Mouse (Mus musculus) lung, postnatal 36 days (tissue): Measurements from ENCODE around the gene Trp63.

ENCODE experiments used
- DNase-seq: peaks from one replicate; pipeline ENCODE4 v3.0.0; 2022; ENCODE audit warnings: mixed read lengths

Gene Trp63

DNA sequence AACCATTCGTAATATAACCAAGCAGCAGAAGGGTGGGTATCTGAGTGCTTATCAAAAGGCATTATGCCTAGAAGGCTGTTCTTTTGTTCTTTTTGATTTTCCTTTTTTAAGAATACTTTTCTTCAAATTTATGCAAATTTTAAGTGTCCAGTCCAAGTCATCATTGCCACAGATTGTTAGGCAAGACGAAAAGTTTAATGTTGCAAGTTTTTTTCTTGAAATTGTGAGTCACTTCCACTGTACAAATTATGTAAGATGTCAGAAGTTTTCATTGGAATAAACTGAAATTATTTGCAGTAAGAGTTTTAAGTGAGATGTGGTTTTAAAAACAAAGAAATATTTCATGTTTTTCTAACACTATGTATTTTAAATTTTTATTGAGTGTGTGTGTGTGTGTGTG, 100.7 kb downstream of the Trp63 start:
- DNase-seq = no peak

GRCm38 (mm10) chr16:25786457-25786856, 102.9 kb downstream of the Trp63 start:
- no peak for DNase-seq

DNA sequence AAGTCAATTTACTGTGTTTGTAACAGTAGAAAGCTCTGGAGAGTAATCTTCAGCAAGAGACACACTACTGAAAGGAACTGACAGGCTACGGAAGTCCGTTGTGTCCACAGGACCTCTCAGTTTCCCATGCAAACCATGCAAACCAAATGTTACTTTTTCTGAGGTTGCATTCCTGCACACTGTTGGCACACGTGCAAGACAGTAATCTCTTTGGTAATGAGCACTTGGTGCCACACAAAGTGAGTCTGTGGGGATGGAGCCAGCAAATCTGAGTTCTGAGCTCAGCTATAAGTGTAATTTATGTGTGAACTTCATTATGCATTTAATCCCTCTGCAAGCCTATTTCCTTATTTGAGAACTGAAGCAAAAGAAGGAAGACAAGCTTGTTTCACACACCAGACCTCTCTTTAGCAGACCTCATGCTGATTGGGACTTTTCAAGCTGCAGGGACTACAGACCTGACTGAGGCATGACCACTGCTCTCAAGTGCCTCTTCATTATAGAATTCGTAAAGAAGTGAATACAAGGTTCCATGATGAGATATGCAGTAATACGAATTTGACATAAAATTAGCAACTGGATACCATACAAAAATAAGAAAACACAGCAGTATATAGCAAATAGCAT, 109.2 kb downstream of the Trp63 start:
- no peak for DNase-seq

- DNase-seq = no peak
Observed at GRCm38 (mm10) chr16:25797732-25798294, 114.2 kb downstream of the Trp63 start.

DNA sequence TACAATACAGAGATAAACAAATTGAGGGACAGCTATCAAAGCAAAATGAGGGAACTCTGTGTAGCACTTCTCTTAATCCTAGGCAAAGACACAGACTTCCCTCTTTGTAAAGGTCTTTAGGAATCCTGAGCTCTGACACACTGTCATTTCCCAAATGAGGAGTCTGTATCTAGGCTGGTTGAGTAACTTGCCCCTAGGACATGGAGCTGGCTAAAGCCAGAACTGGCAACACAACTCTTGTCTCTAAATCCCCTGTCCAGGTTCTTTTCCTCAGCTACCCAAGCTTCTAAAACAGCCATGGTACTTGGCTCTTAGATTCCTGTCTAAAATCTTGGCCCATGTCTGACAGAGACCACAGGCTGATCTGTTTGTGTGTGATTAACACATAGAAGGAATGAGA, 116.1 kb downstream of the Trp63 start:
- no peak for DNase-seq

GRCm38 (mm10) chr16:25804955-25805354, 121.4 kb downstream of the Trp63 start:
- peak; percentile 39 for DNase-seq

- peak; percentile 35 for DNase-seq
Observed at GRCm38 (mm10) chr16:25807116-25807515, 123.6 kb downstream of the Trp63 start.

GRCm38 (mm10) chr16:25817753-25818624, 134.4 kb downstream of the Trp63 start:
- no peak for DNase-seq

GRCm38 (mm10) chr16:25826016-25826415, 142.5 kb downstream of the Trp63 start:
- no peak for DNase-seq

DNA sequence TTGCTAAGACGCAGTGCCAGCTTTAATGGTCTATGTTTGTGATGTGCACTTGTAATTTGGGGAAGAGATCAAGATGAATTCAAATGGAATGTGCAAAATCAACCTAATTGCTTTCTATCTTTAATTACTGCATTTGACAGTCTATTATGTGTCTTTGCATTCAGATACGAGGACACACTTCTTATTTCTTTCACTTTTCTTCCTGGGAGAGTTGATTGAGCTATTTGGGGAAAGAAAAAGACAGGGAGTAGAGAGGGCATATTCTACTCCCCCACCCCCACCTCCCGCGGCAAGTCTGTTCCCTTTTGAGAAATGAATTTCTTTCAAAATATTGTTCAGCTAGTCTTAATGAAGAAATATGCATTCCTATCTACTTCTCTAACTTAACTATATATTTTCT, 149.0 kb downstream of the Trp63 start:
- DNase-seq = no peak

GRCm38 (mm10) chr16:25835301-25835700, 151.7 kb downstream of the Trp63 start:
- DNase-seq = no peak

DNA sequence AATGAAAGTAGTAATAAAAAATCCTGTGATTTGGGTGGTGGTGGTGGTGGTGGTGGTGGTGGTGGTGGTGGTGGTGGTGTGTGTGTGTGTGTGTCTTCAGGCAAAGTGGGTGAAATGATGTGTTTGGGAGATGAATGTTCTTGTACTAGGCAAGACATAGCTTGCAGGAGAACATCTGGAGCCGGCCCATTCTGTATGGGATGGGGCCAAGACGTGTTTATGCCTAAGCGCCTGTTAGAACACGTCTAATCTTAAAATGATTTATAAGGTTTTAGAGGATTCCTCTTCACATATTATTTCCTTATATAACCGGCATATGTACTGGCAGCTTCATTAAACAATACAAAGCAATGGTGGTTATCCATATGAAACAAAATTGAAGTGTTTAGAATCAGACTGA, 152.2 kb downstream of the Trp63 start:
- peak; percentile 3 for DNase-seq

GRCm38 (mm10) chr16:25842996-25843395, 159.4 kb downstream of the Trp63 start:
- no peak for DNase-seq

GRCm38 (mm10) chr16:25843625-25844024, 160.1 kb downstream of the Trp63 start:
- no peak for DNase-seq

- DNase-seq = no peak
Observed at GRCm38 (mm10) chr16:25846611-25847010, 163.0 kb downstream of the Trp63 start.

DNA sequence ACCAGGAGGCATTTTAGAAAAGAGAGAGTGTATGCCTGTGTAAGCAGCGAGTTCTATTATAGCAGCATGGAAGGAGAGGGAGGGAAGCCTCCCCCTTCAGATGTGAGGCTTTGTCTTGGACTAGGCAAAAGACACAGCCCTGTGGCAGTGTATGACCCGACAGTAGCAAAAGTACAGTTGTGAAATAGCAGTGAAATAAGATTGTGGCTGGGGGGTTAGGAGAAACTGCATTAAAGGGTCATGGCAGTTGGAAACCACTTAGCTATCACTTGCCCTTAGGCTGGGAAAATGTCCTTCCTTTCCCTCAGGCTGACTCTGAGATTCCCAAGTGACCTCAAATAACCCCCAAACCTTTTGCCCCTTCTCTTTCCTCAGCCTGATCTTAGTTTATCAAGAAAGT, 164.9 kb downstream of the Trp63 start:
- no peak for DNase-seq

GRCm38 (mm10) chr16:25849593-25850464, 166.3 kb downstream of the Trp63 start:
- peak; percentile 20 for DNase-seq

GRCm38 (mm10) chr16:25860731-25861505, 177.4 kb downstream of the Trp63 start:
- DNase-seq = peak; percentile 65

- DNase-seq = peak; percentile 30
Observed at GRCm38 (mm10) chr16:25865096-25865869, 181.7 kb downstream of the Trp63 start.

DNA sequence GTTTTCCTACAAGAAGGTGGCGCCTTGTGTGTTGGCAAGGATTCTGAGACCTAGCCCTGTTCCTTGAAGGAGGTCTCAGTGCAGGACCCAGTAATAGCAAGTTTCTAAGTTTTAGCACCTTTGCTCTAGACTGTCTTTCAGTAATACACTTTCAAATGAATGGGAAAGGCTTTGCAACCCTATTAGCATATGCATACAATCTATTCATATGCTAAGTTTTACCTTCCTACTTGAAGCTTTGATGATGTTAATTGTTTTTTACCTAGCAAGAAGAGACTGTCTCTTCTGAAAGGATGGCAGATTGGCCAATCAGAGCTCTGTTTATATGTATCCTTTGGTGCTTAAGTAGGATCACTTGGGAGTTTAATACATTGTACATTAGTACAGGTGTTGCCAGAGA, 187.9 kb downstream of the Trp63 start:
- DNase-seq = no peak

GRCm38 (mm10) chr16:25875681-25876080, 192.1 kb downstream of the Trp63 start:
- no peak for DNase-seq
